Mouse (Mus musculus) urinary bladder, postnatal 36 days (tissue): ENCODE results near the gene Kalrn.

Experiments
- DNase-seq, 2 experiments: peaks; one replicate each; pipeline ENCODE4 v3.0.0; 2022; ENCODE audit warnings: low spot score in 2 of 2, mixed read lengths in 1 of 2

The Kalrn gene

GRCm38 (mm10) chr16:34264671-34265070 lies 308.7 kb downstream of the Kalrn start:
- no peak for DNase-seq

GRCm38 (mm10) chr16:34262731-34263460 lies 310.4 kb downstream of the Kalrn start:
- DNase-seq, result no peak

- DNase-seq, result no peak
These were observed 312.1 kb downstream of the Kalrn start for GRCm38 (mm10) chr16:34260971-34261924.

DNA sequence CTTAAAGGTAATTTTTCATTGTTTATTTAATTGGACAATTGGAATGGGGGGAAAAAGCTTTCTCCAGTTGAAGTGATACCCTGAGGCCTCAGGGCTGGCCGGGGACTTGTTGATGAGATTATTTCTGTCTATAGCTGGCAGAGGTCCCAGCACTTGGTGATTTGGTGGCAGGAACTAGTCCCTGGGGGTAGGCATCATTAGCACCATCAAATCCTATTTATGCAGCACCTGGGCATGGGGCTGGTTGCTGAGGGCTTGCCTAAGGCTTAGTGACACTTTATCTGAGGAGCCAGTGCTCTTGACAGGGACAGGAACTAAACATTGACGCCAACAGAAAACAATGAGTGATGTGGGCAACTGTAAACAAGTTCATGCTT lies 318.7 kb downstream of the Kalrn start:
- no peak for DNase-seq

DNA sequence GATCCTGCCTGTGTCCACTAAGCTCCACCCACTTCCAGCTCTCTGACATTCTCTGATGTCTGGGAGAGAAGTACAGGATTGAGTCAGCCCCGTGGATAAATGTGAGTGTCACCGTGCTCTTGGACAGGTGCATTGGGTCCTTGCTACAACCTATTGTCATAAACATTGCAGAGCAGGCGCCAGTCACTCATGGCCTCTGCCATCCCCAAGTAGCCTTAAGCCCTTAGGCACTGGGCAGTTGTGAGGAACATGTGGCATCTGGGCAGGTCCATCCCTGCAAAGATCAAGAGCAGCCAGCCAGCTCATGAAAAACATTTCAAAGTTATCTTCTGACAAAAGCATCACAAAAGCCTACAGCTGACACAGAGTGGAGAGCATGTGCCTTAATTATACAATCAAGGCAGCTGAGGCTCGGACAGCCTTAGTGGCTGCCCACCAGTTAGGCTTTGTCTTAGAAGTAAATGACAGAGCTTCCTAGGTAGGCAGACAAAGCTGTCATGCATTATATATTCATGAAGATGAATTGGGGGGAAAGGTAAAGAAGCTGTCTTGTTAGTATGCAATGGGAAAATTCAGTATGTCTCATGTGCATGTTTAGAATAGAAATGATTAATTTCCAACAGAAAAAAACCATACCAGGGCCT lies 319.2 kb downstream of the Kalrn start:
- no peak for DNase-seq

DNA sequence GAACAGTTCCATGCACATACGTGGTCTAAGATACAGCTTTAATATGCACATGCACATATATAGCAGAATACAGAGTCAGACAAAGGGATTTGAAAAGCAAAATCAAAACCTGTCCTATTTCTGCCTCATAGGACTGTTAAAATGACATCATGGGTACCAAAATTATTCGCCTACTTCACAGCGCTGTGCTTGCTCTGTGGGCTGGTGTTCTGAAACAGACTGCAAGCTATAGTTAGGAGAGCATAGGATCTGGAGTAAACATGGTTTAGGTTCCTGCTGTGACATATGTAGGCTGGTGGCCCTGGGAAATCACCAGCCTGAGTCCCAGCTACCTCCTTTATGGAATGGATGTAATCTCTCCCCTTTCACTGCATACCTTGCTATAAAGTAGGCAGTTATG lies 320.7 kb downstream of the Kalrn start:
- DNase-seq, result no peak

GRCm38 (mm10) chr16:34248256-34248655 lies 325.1 kb downstream of the Kalrn start:
- no peak for DNase-seq

DNA sequence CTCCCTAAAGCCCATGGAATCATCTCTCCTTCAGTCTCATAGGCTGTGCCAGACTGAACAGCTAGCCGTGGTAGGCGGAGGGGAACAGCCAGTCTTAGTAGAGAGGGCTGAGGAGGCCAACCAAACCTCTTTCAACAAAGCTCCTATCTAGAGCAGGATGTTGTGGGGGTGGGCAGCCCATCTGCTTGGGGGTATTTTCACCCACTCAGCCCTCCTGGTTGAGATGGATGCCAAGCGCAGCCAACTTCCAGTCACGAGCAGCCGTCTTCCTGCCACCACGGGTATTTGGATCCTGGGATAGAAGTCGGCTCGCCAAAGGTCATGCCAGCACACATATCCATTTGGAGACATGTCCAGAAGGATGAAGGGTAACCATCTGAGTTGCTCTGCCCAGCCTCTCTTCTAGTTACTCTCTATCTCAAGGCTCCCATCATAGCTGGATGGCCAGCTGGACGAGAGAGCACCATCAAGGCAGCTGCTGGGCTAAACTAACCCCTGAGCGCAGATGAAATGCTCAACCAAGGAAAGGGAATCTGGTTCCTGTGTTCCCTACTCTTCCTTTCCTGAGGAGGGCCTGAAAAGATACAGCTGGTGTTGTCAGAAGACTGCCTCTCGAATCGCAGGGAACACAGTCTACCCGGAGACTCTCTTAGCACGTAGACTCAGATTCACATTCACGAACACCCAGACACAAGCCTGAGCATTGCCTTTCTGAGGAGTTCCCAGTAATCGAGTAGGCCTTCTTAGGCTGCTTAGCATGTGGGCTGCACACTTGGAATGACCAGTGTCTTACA lies 331.2 kb downstream of the Kalrn start:
- no peak for DNase-seq

DNA sequence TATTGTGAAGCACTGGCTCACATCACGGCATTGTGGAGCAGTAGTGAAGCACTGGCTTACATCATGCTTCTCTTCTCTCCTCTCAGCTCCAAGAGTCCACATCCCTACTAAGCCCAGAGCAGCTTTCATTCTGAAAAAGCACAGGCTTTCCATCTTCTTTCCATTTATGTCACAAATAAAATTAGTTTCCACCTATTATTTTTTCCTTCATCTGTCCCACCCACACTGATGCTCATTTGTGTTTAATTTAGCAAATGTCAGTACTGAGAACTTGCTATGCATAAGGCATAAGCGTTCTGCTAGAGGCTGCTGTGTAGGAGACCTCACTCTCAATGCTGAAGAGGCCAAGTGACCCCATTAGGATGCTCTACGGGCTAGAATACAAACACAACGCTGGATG lies 333.7 kb downstream of the Kalrn start:
- no peak for DNase-seq

- peak in 1 of 2 experiments; percentile 12 for DNase-seq
These were observed 336.3 kb downstream of the Kalrn start for GRCm38 (mm10) chr16:34236898-34237611.

GRCm38 (mm10) chr16:34235086-34235485 lies 338.2 kb downstream of the Kalrn start:
- no peak for DNase-seq

DNA sequence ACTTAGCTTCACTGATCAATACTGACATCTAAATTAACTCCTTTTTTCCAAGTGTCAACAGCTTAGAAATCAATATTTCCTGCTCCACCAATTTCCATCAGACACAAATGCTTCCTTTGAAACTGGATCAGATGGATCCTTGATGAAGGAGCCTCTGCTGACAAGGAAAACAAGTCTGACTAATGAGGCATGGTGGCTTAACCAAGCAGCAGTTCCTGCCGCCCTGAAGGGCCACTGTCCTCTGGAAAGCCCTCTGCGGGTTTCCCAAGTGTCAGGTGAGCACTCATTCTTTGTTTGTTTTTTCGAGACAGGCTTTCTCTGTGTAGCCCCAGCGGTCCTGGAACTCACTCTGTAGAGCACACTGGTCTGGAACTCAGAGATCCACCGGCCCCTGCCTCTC lies 341.4 kb downstream of the Kalrn start:
- no peak for DNase-seq

GRCm38 (mm10) chr16:34231146-34231545 lies 342.2 kb downstream of the Kalrn start:
- no peak for DNase-seq

DNA sequence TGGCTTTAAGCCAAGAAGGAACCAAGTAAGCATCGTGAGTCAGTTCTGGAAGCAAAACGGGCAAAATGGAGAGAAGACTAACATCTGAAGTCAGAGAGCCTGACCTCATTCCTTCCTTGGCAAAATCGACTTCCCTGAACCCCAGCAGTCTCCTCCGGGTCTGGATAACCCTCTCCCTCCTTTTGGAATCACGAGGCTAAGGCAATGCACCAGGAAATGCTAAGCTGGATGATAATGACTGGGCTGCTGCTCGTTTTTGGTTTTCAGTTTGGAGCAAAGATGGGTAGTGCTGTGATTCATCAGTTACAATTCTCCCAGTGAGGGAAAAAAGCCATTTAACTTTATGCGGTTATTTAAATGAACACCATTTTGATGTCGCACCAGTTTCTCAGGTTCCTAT lies 344.0 kb downstream of the Kalrn start:
- DNase-seq, result no peak

GRCm38 (mm10) chr16:34228661-34229060 lies 344.7 kb downstream of the Kalrn start:
- DNase-seq, result no peak

DNA sequence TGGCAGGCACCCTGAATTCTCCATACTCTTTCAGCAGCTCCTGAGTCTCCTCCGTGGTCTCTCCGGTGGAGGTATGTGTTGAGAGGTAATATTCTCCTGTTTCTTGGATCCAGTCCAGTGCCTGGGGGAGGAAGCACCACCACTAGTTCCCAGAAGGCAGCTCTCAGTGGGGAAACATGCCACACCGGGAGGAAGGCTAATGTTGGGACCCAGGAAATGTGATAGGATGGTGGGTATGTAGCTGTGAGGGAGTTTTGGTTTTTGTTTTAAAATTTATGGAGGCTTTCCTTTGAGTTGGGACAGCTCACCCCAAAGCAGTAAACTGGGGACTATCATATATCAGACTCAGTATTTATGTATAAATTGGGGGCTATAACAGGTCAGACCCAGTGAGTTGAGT lies 361.2 kb downstream of the Kalrn start:
- no peak for DNase-seq

GRCm38 (mm10) chr16:34211243-34211642 lies 362.1 kb downstream of the Kalrn start:
- DNase-seq, result no peak

- DNase-seq, result peak; percentile 7 to 14
These were observed 364.6 kb downstream of the Kalrn start for GRCm38 (mm10) chr16:34208748-34209147.

DNA sequence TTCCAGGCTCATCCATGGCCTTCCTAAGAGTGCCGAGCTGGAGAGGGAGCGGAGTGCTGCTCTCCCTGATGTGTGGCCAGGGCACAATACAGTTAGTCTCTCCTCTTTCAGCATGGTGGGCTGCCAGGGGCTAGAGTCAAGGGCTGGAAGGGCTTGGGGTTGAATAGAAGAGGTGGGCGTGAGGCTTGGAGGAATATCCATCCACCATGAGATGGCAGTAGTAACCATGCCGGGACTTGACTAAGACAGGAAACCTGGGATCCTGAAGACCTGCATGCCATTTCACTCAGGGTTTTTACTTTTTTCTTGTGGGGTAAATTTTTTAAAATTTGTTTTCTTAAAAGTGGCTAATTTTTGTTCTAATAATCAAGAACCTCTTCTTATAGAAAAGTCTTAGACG lies 365.4 kb downstream of the Kalrn start:
- DNase-seq, result no peak

DNA sequence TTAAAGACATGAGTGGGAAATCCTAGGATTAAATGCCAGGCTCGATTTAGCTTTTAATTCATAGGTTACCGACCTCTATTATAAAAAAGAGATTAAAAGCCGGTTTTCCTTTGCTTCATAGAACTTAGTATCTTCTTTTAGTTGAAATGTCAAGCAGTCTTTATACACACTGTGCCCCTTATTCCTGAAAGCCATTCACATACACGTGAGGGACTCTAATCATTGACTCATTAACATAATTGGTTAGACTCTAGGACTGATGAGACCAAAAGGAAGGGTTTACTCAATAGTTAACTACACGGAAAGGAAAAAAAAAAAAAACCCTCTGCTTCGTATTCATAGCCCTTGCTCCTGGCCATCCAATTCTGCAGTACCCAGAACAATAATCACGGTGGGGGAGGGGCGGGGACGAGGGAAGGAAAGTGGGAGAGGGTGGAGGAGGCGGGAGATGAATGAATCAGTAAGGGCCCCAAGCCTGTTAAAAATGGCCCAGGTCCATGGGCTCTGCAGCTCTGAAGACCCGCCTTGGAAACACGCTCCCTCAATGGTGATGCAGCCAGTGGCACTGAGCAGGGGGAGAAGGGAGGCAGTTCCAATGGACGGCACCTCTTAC lies 368.7 kb downstream of the Kalrn start:
- no peak for DNase-seq

GRCm38 (mm10) chr16:34199543-34199942 lies 373.8 kb downstream of the Kalrn start:
- DNase-seq, result no peak
